Mouse (Mus musculus) skeletal muscle tissue, adult 2 months (tissue): ENCODE measurements around the gene Nhej1.

ENCODE experiments used
- DNase-seq: peaks from one replicate; pipeline ENCODE4 v3.0.0-alpha.2; 2012; ENCODE audit warnings: low read depth, low spot score

The Nhej1 gene

GRCm38 (mm10) chr1:75124346-75125321 lies at the start of gene Nhej1:
Nhej1 (minus strand) TSS chr1:75125200.
- peak; percentile 97 for DNase-seq

- peak; percentile 92 for DNase-seq
Measured at GRCm38 (mm10) chr1:75168472-75169464, 43.8 kb upstream of the Nhej1 start, which contains the start of gene Zfand2b. Zfand2b (plus strand) TSS chr1:75168646.

- no peak for DNase-seq
Measured at GRCm38 (mm10) chr1:75168093-75168471, 43.1 kb upstream of the Nhej1 start.

GRCm38 (mm10) chr1:75160256-75160617 lies 35.2 kb upstream of the Nhej1 start:
- no peak for DNase-seq

GRCm38 (mm10) chr1:75159540-75160255 lies 34.7 kb upstream of the Nhej1 start:
- DNase-seq: no peak

GRCm38 (mm10) chr1:75158990-75159389 lies 34.0 kb upstream of the Nhej1 start:
- DNase-seq: no peak

GRCm38 (mm10) chr1:75155837-75156236 lies 30.8 kb upstream of the Nhej1 start:
- no peak for DNase-seq

- no peak for DNase-seq
Measured at GRCm38 (mm10) chr1:75148727-75149126, 23.7 kb upstream of the Nhej1 start.

- DNase-seq: no peak
Measured at GRCm38 (mm10) chr1:75147411-75148135, 22.6 kb upstream of the Nhej1 start.

GRCm38 (mm10) chr1:75145589-75145988 lies 20.6 kb upstream of the Nhej1 start:
- no peak for DNase-seq

- peak; percentile 96 for DNase-seq
Measured at GRCm38 (mm10) chr1:75142301-75143261, 17.6 kb upstream of the Nhej1 start, which contains the start of the genes Cnppd1 and Retreg2. Cnppd1 (minus strand) TSS chr1:75142711. Retreg2 (plus strand) TSS chr1:75142778.

GRCm38 (mm10) chr1:75141486-75142190 lies 16.6 kb upstream of the Nhej1 start:
- DNase-seq: peak; percentile 44

- no peak for DNase-seq
Measured at GRCm38 (mm10) chr1:75140601-75141190, 15.7 kb upstream of the Nhej1 start.

- no peak for DNase-seq
Measured at GRCm38 (mm10) chr1:75138448-75138847, 13.4 kb upstream of the Nhej1 start.

GRCm38 (mm10) chr1:75136730-75137129 lies 11.7 kb upstream of the Nhej1 start:
- DNase-seq: no peak

GRCm38 (mm10) chr1:75136293-75136692 lies 11.3 kb upstream of the Nhej1 start:
- no peak for DNase-seq

GRCm38 (mm10) chr1:75133421-75134207 lies 8.6 kb upstream of the Nhej1 start, which contains the start of gene Slc23a3:
Slc23a3 (minus strand) TSS chr1:75133890.
- no peak for DNase-seq
